Mouse (Mus musculus) heart, adult 8-10 months (tissue): Measurements from ENCODE around the gene Ncapg. TPM values are rescaled to one million over a fixed set of nuclear protein-coding genes. Genes with fewer than 3 reads are reported as not detected.

Source experiments
- DNase-seq: peaks from one replicate; pipeline ENCODE4 v3.0.0; 2022; ENCODE audit warnings: low spot score
- total RNA-seq, 4 experiments: library from RNA; stranded (reverse); gene quantifications; 2 replicates each; pipeline ENCODE4 v1.2.4; 2022

The Ncapg gene
- total RNA-seq, 4 experiments from 2014 or later: 0.06 to 0.63 (median 0.21) TPM

DNA sequence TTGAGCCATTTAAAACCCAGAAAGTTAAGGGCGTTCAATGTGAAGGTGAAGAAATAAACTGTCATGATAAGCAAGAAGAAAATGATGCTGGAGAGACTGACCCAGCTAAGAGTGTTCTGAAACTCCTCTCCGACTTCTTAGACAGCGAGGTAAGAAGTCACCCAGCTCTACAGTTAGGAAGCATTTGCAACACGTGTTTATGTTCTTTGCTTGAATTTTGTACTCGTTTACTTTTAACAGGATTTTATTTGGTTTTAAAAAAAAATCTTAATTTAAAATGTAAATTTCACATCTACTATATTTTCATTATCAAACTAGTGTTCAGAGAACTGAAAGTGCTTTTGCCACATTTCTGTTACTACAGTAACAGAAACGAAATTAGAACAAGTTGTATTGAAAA lies 22.0 kb downstream of the Ncapg start:
- no peak for DNase-seq

GRCm38 (mm10) chr5:45706811-45707210 lies 37.1 kb downstream of the Ncapg start:
- DNase-seq: no peak

DNA sequence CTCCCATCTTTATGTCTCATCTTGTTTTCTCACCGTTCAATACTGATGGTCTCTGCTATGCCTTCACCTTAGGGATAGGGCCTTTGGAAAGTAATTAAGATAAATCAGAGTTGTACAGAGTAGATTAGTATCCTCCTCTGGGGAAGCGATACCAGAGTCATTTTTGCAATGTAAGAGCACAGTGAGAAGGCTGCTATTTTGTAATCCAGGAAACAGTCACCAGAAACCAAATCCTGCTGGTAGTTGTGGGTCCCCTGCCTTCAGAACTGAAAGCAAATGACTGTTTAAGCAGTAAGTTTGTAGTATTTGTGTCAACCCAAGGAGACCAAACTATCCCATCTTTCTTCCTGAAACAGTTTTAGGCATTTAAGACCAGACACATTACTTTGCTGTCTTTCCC lies 39.9 kb downstream of the Ncapg start:
- DNase-seq: no peak

- no peak for DNase-seq
These were observed 49.2 kb downstream of the Ncapg start for GRCm38 (mm10) chr5:45718848-45719488.

DNA sequence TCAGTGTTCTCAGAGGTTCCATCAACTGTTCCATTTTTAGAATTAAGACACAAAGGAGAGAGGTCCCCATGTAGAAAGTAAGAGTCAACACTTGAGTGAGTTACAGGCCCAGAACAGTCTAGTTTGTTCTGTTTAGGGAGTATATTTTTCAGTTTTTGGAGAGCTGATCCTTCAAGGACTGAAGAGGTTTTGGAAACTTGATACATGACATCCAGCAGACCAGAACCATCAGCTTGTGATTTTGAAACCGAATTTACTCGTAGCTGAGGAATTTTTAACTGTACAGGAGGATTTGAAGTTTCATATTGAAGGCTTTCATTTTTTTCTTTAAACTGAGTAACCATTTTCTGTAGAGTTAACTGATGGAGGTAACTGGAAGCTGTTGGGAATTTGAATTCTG lies 64.0 kb downstream of the Ncapg start:
- no peak for DNase-seq

- no peak for DNase-seq
These were observed 68.2 kb downstream of the Ncapg start for GRCm38 (mm10) chr5:45737911-45738310.

Other genes starting within 250 kb of the Ncapg start
- 10 to 100 TPM; 82.6 to 94.5 (median 91.0) TPM for gene Qdpr, start 219.7 kb upstream of the Ncapg start, total RNA-seq
- gene Clrn2, start 216.2 kb upstream of the Ncapg start, total RNA-seq: not detected
- 100 to 1,000 TPM; 103 to 108 (median 108) TPM for gene Lap3, start 176.5 kb upstream of the Ncapg start, total RNA-seq
- 10 to 100 TPM; 57.0 to 63.5 (median 57.4) TPM for gene Med28, start 149.7 kb upstream of the Ncapg start, total RNA-seq
- under 1 TPM in 2 of 4 experiments, not detected in 2; 0.06 to 0.09 TPM for gene Fam184b, start 30.3 kb upstream of the Ncapg start, total RNA-seq
- gene Lcorl, start 187.7 kb downstream of the Ncapg start, total RNA-seq: 1 to 10 TPM; 6.4 to 8.2 (median 6.9) TPM